Mouse (Mus musculus): ENCODE results near the gene Zfp994. TPM values are rescaled to one million over a fixed set of nuclear protein-coding genes. Genes with fewer than 3 reads are reported as not detected.

Gene Zfp994
- 2.0 and 2.4 TPM in 2 replicates for polyA plus RNA-seq (2021; fragmentation: Nextera tagmentation)
- long read RNA-seq, experiment 1, full-length matches to known transcripts, result 2 of 13 reads
- long read RNA-seq, experiment 1, partial matches to known transcripts, result 1 of 13 reads
- long read RNA-seq, experiment 1, other reads (novel, unspliced or antisense), result 10 of 13 reads
- long read RNA-seq, experiment 2, full-length matches to known transcripts, result 6 of 34 reads
- long read RNA-seq, experiment 2, partial matches to known transcripts, result 0 of 34 reads
- long read RNA-seq, experiment 2, other reads (novel, unspliced or antisense), result 28 of 34 reads

GRCm38 (mm10) chr17:22225422-22226012 is at the start of gene Zfp994:
Zfp994 (minus strand) TSS chr17:22225616.

GRCm38 (mm10) chr17:22165722-22166294 is 59.6 kb downstream of the Zfp994 start, which contains the start of gene Zfp947:
Zfp947 (minus strand) TSS chr17:22166190.

Other genes with a start within 250 kb of the Zfp994 start
- 0.30 and 0.49 TPM in 2 replicates for gene Zfp947, start 59.4 kb downstream of the Zfp994 start, polyA plus RNA-seq (2021; fragmentation: Nextera tagmentation)
- 4.8 and 5.0 TPM in 2 replicates for gene CT030661.1, start 89.2 kb upstream of the Zfp994 start, polyA plus RNA-seq (2021; fragmentation: Nextera tagmentation)
- gene Zfp944, start 135.8 kb upstream of the Zfp994 start, polyA plus RNA-seq (2021; fragmentation: Nextera tagmentation), result 6.4 and 6.6 TPM in 2 replicates
- 4.1 and 4.2 TPM in 2 replicates for gene Zfp758, start 135.8 kb upstream of the Zfp994 start, polyA plus RNA-seq (2021; fragmentation: Nextera tagmentation)
- gene Zfp946, start 198.6 kb upstream of the Zfp994 start, polyA plus RNA-seq (2021; fragmentation: Nextera tagmentation), result 3.8 and 4.2 TPM in 2 replicates